Mouse (Mus musculus) cerebellum, adult 2 months (tissue): ENCODE data around the gene B430306N03Rik.

Experiments
- CTCF ChIP-seq: fragments of 200-500 bp; IDR thresholded peaks from 2 replicates; pipeline ENCODE4 v1.5.1; 2011; ENCODE audit warnings: low read depth, mild to moderate bottlenecking, control low read depth, low read length, moderate library complexity, borderline replicate concordance; ENCODE audit not compliant: insufficient read depth
- POLR2A ChIP-seq: fragments of 200-500 bp; IDR thresholded peaks from 2 replicates; pipeline ENCODE4 v1.6.1; 2011; ENCODE audit warnings: low read length, control low read depth, borderline replicate concordance; ENCODE audit not compliant: insufficient read depth

- no peak for TF ChIP-seq POLR2A
- no peak for TF ChIP-seq CTCF
These were observed 14.1 kb upstream of the B430306N03Rik start for GRCm38 (mm10) chr17:48301792-48302191.
